Mouse (Mus musculus) cerebellum, adult (tissue): Measurements from ENCODE around the gene Slc39a8.
A peak's percentile ranks its signal among the peaks of the same experiment; 100 is the strongest.

Source experiments
- ATAC-seq: cut with Nextera tagmentation; 2 replicates; pipeline ENCODE4 v1.9.2; 2017; ENCODE audit warnings: mild to moderate bottlenecking, moderate library complexity, mixed read lengths; ENCODE audit not compliant: insufficient number of reproducible peaks, low FRiP score, low TSS enrichment

Gene Slc39a8

DNA sequence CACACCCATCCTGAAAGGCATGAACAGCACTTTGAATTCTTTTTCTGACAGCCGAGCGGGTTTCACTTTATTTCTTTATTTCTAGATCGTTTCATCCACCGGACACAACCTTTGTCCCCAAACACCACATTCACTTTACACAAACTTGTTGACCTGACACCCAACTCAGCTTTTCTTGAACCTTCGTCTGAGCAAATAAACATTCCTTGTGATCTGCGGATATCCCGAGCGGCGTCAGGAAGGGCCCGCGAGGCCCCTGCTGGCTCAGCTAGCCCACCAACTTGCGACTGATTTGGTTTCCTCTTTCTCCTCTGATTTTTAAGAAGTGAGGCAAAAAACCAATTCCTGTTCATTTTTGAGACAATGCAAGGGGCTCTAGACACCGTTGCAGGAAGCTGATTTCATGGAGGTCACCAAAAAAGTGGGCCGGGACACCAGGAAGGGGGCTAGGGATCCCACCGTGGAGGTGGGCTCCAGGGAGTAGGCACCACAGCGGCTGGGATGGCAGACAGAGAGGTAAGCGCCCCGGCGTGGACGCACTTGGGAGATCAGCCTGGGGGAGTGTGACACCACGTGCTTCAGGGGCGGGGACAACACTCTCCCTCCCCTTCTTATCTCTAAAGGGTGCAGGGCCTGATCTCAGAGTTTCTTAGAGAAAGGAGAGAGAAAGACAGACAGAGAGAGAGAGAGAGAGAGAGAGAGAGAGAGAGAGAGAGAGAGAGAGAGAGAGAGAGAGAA, at the start of gene Slc39a8:
Gene Slc39a8, plus strand, starts transcription at position 264 of the 738 bp plus-strand sequence.
- ATAC-seq, result peak; percentile 72

DNA sequence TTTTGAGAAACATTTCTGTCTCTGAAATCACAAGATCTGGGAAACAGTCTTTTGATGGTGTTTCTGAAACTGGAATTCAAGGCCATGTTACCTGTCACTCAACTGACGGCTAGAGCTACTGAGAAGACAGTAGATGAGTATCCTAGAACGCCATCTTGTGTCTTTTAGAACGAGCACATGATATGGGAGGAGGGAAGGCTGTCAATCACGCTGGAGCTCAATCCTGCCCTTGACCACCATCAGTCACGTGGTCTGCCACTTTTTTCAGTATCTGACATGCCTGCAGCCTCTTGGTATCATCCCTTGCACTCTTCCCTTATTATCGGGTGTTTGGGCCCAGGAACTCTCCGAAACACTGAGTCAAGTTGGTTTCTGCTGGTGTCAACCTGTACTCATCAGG, 40.0 kb upstream of the Slc39a8 start:
- ATAC-seq, result no peak

DNA sequence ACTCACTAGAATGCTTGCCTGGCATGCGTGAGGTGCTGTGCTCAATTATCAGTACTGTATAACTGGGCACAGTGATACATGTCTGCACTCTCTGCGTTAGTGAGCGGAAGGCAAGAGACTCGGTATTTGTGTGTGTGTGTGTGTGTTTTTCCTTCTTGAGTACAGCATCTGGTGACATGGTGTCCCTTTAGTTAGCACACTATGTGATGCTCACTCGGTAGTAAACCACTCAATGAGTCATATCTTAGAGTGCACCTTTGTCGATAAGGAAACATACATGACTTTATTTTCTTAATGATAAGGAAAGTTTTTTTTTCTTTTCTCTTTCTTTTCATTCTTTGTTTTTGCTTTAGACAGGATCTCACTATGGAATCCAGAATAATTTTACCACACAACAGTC, 29.0 kb upstream of the Slc39a8 start:
- ATAC-seq, result no peak

DNA sequence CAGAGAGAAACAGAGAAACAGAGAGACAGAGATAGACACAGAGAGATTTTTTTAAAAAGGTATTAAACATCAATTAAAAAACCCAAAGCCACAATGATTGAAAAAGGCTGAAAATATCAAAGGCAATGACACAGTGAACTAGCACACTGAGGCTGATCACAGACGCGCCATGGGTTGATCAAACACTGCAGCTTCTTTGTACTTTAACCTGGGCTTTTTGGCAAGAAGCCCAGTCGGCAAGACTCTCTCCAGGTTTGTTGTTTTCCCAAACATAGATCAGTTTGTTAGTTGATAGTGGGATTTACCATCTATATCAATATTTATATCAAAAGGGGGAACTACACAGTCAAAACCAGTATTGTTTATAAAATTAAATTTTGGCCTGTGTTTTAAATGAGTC, 26.8 kb upstream of the Slc39a8 start:
- no peak for ATAC-seq

DNA sequence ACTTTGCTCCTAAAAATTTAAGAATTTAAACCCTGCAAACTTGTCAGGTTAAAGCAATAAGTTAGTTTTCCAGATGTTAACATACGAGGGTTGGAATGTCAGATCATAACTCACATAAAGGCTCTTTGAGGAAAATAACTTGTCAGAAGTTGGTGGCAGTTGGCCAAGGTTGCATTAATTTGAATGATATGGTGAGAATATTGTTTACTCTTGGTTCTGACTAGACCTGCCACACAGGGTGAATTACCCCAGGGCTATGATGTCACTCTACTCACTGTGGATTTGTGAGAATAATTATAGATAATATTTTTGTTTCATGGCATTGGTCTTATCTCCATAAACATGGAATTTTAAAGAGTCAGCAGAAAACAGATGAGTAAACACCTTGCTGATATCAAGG, 26.4 kb upstream of the Slc39a8 start:
- ATAC-seq, result no peak

DNA sequence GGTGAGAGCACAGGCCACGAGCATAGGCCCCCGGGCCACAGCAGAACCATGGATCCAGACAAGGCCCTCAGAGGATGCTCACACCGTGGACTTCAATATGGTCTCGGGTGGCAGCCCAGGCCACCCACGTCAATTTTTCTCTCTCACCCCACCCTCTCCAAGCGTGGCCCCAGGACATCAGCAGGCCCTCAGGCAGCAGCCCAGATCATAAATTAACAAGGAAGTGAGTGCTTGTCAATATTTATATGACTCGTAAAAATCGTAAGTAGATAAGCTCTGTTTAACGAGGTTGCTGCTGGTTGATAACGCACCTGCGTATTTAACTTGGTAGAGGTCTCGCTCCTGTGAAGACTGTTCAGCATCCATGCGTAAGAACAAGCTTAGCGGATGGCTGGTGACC, 10.4 kb upstream of the Slc39a8 start:
- peak; percentile 26; the same call in 1 of the 2 replicates for ATAC-seq

DNA sequence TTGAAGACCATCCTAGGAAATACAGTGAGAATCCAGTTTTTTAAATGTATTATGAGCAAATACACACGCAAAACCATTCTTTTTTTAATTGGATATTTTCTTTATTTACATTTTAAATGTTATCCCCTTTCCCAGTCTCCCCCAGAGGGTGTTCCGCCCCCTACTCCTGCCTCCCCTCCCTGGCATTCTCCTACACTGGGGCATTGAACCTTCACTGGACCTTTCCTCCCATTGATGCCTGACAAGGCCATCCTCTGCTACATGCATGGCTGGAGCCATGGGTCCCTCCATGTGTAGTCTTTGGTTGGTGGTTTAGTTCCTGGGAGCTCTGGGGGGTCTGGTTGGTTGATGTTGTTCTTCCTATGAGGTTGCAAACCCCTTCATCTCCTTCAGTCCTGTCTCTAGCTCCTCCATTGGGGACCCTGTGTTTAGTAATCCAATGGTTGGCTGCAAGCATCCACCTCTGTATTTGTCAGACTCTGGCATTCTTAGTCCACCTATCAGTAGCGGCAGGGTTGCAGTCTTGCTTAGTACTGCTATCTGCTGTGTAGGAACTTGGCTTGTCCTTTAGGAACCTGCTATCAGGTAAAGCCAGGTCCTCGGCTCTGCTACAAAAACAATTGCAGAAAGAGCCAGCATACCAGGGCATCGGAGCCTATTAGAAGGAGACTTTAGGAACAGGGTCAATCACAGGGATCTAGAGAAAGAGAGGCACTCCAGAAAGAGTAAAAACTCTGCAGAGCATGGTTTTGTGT, 8.9 kb upstream of the Slc39a8 start:
- ATAC-seq, result no peak

DNA sequence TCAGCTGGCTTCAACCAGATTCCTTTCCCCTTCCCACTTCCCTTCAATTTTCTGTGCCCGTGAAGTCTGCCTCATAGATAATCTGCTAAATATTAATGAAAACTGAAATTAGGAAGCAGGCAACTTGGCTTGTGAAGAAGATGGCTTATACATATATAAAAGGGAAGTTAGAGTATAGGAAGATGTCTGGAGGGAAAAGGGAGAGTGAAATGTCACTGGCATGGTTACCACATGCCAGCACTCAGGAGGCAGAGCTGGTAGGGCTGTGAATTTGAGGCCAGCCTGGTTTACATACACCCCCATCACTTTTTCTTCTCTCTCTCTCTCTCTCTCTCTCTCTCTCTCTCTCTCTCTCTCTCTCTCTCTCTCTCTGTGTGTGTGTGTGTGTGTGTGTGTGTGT, 8.0 kb upstream of the Slc39a8 start:
- no peak for ATAC-seq

DNA sequence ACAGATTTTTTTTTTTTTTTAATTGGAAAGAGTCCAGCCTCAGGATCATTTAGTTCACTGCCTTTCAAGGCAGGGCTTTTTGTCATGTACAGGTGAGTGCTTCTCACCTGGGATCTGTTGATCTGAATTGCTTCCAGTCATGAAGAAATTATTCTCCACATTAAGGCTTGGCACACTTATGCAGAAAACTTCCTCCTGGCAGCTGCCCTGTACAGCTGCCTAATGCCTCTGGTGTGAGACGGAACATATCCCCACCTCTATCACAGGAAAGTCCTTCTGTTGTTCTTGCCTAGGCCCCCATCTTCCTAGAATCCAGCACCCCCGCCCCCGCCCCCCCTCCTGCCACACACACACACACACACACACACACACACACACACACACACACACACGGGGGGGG, 643 bp upstream of the Slc39a8 start:
- ATAC-seq, result no peak

DNA sequence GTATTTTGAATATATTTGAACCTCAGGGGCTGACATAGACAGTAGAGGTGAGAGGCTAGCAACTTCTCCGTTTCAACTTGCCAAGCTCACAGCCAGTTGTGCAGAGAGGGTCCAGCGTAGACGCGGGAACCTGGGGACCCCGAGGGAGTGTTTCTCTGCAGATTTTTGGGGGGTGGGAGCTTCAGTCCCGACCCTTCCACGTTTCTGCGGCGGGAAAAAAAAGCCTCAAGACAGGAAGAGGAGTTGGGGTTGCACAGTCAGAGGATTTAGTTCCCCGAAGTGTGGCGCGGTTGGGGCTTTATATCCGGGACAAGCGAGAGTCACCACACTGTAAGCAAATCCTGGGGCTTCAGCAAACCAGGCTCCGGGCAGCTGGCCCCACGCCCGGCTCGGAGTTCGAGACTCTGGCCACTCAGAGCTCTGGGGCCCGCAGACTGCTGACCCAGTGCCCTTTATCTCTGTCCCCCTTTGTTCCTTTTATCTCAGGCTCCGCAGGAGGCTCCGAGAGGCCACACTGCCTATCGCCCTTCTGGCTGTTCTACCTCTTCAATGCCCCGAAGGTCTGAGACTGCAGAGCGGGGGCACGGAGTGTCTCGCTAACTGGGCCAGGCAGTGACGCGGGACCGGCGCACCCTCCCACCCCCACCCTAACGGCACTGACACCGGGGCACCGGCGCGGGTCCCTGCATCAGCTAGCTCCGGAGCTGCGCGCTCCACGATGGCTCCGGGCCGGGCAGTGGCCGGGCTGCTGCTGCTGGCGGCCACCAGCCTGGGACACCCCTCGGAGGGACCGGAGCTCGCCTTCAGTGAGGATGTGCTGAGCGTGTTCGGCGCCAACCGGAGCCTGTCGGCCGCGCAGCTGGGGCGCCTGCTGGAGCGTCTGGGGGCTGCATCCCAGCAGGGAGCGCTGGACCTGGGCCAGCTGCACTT, 940 bp downstream of the Slc39a8 start:
- ATAC-seq, result peak; percentile 58

DNA sequence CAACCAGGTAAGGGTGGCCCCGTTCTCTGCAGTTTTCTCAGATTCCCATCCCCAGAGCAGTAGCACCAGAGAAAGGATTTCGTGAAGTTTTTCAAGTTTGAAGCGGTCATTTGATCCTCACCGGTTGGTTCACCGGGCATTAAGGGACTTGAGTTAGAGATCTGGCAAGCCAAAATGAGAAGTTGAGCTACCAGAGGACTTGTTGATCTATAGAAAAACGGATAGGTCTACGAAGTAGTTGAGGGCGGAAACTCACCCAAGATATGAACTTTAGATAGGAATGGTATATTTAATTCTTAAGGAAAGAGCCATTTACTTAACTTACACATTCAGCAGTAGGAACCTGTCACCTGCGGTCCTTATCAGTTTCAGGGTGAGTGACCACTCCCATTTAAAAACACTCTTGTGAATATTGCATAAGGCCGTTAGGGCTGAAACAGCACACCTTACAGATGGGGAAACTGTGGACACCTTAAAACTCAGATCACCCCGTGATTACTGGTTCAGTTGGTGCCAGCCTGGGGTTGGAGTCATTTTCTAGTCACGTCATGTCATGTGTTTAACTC, 1.7 kb downstream of the Slc39a8 start:
- ATAC-seq, result no peak

DNA sequence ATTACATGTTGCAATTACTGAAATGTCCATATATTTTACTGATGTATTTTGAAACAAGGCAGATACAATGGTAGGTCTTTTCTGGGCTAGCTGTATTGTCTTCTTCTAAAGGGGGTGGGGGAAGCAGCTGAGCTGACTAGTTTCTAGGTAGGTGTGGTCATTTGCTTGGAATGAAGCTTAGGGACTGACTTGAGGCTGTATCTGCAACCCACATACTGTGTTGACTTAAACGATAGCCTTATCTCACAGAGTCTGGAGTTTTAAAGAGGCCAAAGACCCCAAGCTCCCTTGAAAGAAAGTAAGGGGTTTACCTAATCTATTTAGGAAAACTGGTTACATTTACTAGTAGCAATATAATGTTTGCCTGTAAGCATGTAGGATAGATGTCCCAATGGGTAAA, 2.9 kb downstream of the Slc39a8 start:
- ATAC-seq, result no peak

DNA sequence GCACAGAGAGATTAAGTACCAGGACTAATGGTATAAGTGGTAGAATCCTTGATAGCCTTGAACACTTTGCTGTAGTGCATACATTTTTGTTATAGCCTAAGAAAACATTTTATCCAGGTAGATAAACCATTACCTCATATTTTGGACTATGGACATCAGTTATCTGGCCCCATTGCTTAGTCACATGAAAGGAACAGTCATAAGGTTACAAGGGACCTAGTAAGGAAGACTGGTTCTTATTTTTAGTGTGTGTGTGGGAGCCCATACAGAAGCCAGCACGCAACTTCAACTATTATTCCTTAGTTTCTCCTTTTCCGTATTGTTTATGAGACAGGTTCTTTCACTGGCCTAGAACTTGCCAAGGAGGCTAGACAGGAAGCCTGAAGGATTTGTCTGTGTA, 7.4 kb downstream of the Slc39a8 start:
- ATAC-seq, result no peak

DNA sequence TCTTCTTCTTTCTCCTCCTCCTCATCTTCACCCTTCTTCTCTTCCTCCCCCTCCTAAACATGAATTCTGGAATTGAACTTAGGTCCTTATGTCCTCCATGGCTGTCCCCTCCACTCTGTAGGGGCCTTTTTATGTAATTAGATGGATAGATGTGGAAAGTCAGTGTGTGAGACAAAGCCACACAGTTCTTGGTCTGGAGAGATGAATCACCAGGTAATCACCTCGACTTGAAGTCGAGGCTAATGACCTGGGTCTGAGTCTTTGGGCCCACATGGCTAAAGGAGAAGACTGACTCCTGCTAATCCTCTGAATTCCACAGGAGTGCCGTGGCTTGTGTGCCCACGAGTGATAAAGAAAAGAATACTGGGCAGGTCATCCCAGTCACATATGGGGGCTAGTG, 7.8 kb downstream of the Slc39a8 start:
- no peak for ATAC-seq

DNA sequence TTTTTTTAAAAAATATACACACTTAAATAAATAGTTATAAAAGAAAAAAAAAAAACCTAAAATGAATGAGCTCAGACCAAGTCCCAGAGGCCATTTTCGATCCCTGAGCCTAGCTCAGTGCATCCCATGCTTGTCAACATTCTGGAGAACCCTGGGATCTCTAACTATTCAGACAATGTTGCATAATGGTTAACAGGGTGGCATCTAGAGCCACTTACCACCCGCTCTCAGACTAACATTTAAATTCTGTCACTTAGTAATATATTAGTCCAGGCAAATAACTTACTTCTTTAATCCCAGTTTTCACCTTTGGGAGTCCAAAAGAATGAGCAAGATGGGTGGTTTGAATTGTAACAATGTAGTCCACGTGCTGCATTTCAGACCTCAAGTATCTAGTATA, 9.9 kb downstream of the Slc39a8 start:
- no peak for ATAC-seq

DNA sequence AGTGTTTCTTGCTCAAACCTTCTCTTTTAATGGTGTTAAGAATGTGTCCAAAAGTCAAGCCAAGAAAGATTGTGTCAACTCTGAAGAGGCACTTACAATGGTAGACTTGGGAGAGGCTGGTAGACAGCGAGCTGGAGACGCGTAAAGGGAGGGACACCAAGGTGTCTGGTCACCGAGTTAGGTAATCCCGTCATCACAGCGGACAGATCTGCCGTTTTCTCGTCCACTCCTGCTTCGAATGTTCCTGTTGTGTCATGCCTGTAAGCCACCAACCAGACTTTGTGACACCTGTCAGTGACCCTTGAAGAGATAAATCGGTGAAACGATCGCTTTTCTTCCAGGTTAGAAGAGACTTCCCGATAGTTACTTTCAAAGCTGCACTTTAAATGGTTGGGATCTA, 14.5 kb downstream of the Slc39a8 start:
- ATAC-seq, result no peak

DNA sequence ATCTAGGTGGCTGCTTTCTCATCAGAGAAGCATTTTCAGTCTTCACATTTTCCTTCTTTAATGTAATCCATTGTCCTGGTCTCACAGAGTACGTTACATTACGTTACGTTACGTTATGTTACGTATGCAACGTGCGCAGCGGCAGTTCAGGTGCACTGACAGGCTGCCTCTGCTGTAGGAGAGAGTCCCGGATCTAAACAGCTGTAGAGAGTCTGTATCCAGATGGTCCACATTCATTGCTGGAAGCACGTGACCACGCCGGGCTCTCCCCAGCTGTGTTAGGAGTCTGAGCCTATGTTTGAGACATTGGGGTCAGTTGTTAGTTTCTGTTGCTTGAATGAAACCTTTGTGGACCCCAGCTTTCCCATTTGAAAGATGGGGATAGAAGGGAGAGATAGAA, 15.1 kb downstream of the Slc39a8 start:
- ATAC-seq, result no peak

DNA sequence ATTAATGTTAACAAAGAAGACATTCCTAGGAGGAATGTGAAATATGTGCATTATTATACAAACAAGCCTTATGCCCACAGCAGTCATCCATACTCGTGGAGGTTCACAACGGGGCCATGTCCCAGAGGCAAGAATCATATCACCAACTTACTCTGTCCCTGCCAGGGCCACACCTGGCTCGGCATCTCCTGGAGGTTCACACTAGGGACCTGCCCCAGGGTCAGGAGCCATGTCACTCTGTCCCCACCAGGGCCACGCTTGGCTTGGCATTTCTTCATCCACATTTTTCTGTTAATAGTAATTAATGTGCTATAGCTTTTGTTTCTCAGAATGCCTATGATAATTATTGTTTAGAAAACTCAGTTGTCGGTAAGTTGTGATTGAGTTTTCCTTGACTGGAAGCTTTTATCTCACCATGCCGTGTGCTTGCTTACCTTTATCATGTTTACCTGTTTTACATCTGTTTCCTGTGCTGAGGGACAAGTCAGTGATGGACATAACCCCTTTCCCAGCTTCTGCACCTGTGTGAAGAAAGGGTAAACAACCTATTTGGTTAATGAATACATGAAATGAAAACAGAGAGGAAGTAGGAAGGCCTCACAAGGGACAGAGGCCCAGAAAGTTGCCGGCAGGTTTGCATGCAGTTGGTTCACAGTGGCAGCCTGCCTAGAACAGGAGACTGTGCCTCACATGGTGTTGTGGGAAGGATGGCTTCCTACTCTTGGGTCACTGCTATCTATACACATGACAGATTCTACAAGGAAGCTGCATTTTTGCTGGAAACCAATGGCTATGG, 16.8 kb downstream of the Slc39a8 start:
- no peak for ATAC-seq

DNA sequence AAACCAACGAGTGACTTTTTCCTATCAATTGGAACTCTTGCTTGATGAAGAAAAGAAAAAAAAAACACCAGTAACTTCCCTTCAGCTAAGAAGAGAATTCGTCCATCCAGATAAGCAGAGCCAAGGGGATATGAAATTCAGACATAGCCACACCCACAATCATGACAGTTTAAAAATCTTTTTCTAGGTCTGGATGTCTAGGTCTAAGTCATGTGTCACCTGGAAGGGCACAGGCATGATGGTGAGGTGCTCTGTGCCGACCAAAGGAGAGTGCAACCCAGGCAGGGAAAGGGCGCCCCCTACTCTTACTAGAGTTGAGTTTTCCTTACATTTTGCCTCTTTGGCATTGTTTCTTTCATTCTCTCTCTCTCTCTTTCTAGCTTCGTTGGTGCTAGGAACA, 18.1 kb downstream of the Slc39a8 start:
- no peak for ATAC-seq

DNA sequence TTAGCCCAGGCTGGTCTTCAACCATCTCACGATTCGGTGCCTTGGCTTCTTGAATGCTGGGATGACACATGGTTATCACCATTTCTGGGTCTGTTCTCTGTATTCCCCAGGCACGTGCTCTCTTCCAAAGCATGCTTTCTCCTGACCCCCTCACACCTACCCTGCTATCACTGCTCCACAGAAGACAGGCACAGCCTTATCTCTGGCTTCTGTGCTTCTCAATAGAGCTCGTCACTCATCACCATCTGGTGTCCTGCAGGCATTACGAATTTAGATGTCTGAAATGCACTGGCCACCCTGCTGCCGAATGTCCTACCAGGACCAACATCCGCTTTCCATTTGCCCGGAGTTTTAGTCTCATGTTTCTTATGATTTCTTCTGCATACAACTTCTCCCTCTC, 18.6 kb downstream of the Slc39a8 start:
- no peak for ATAC-seq
